Mouse (Mus musculus) olfactory bulb, adult 2 months (tissue): ENCODE measurements at regions not wholly inside any gene's neighbourhood (a gene's known extent, or its start where the extent isn't known, plus 50 kb on each side); places are given as distances from the start of the nearest gene placed in this dataset.

Experiments used
- H3K27ac ChIP-seq: fragments of 200-500 bp; 2 replicates; pipeline ENCODE4 v1.5.1; 2012; ENCODE audit warnings: low read depth, low read length; ENCODE audit not compliant: insufficient read depth
- H3K4me1 ChIP-seq: fragments of 200-500 bp; 2 replicates; pipeline ENCODE4 v1.6.1; 2012; ENCODE audit warnings: low read length; ENCODE audit not compliant: control insufficient read depth, insufficient read depth
- H3K4me3 ChIP-seq: fragments of 200-500 bp; 2 replicates; pipeline ENCODE4 v1.5.1; 2012; ENCODE audit warnings: mild to moderate bottlenecking, low read depth, low read length, moderate library complexity; ENCODE audit not compliant: insufficient read depth
- CTCF ChIP-seq: fragments of 200-500 bp; IDR thresholded peaks from 2 replicates; pipeline ENCODE4 v1.5.1; 2012; ENCODE audit warnings: low read depth, mild to moderate bottlenecking, low read length, moderate library complexity; ENCODE audit not compliant: insufficient read depth
- POLR2A ChIP-seq: fragments of 200-500 bp; IDR thresholded peaks from 2 replicates; pipeline ENCODE4 v1.6.1; 2012; ENCODE audit warnings: mild to moderate bottlenecking, low read depth, low read length, moderate library complexity; ENCODE audit not compliant: insufficient read depth
- WGBS: fragments of 180-500 bp; shearing (Covaris S2); methylation state at CpG from one replicate; pipeline ENCODE4 v1.1.7; 2018; 5-methylcytosine and 5-hydroxymethylcytosine counted together

- Histone ChIP-seq H3K4me3 (no peak overlapping the region), H3K27ac (no peak overlapping the region), H3K4me1 (no peaks in the 10 kb centered on the region)
- 87% methylated on average over 5 of the region's 5 CpGs for WGBS
- no peak for TF ChIP-seq POLR2A
- TF ChIP-seq CTCF, result no peak
Observed at GRCm38 (mm10) chr8:35927408-35927871, 161.8 kb downstream of the Gm19410 start.

- Histone ChIP-seq H3K4me3 (no peak overlapping the region), H3K4me1 (peaks cover 4% of the 10 kb centered on the region), H3K27ac (no peak overlapping the region)
- TF ChIP-seq POLR2A (no peak), CTCF (no peak)
- 73% methylated on average over 4 of the region's 4 CpGs for WGBS
Observed at GRCm38 (mm10) chr8:35930291-35930690, 164.7 kb downstream of the Gm19410 start.

- 41% methylated on average over 13 of the region's 13 CpGs for WGBS
- no peak for TF ChIP-seq POLR2A
- no peak for TF ChIP-seq CTCF
- H3K27ac ChIP-seq, result no peak overlapping the region
Observed at GRCm38 (mm10) chr8:35933186-35934114, 167.9 kb downstream of the Gm19410 start.

GRCm38 (mm10) chr8:35934115-35934607, 168.6 kb downstream of the Gm19410 start:
- H3K27ac ChIP-seq, result no peak overlapping the region
- 56% methylated on average over 7 of the region's 7 CpGs for WGBS
- H3K4me1 ChIP-seq, result peaks cover 4% of the 10 kb centered on the region
- H3K4me3 ChIP-seq, result no peak overlapping the region
- TF ChIP-seq POLR2A, result no peak
- no peak for TF ChIP-seq CTCF

More at GRCm38 (mm10) chr8:35933186-35934114, 167.9 kb downstream of the Gm19410 start:
- peaks cover 4% of the 10 kb centered on the region for H3K4me1 ChIP-seq
- no peak overlapping the region for H3K4me3 ChIP-seq

- H3K4me1 ChIP-seq, result peaks cover 4% of the 10 kb centered on the region
- WGBS, result 63% methylated on average over 1 of the region's 1 CpGs
- H3K27ac ChIP-seq, result no peak overlapping the region
- TF ChIP-seq POLR2A (no peak), CTCF (no peak)
- no peak overlapping the region for H3K4me3 ChIP-seq
Observed at GRCm38 (mm10) chr8:35935034-35935433, 169.4 kb downstream of the Gm19410 start.

- Histone ChIP-seq H3K4me3 (no peak overlapping the region), H3K4me1 (no peaks in the 10 kb centered on the region), H3K27ac (no peak overlapping the region)
- no peak for TF ChIP-seq CTCF
- 91% methylated on average over 9 of the region's 9 CpGs for WGBS
Observed at GRCm38 (mm10) chr8:35939199-35939598, 173.6 kb downstream of the Gm19410 start.

GRCm38 (mm10) chr8:35942515-35942914, 176.9 kb downstream of the Gm19410 start:
- TF ChIP-seq CTCF, result no peak
- TF ChIP-seq POLR2A, result no peak
- no peak overlapping the region for H3K4me3 ChIP-seq
- H3K27ac ChIP-seq, result no peak overlapping the region
- no peaks in the 10 kb centered on the region for H3K4me1 ChIP-seq
- WGBS, result 96% methylated on average over 6 of the region's 6 CpGs

GRCm38 (mm10) chr8:35943686-35944085, 178.1 kb downstream of the Gm19410 start:
- no peak for TF ChIP-seq POLR2A
- no peak for TF ChIP-seq CTCF
- Histone ChIP-seq H3K4me1 (no peaks in the 10 kb centered on the region), H3K27ac (no peak overlapping the region), H3K4me3 (no peak overlapping the region)
- 94% methylated on average over 3 of the region's 3 CpGs for WGBS

GRCm38 (mm10) chr8:35944461-35944860, 178.9 kb downstream of the Gm19410 start:
- TF ChIP-seq CTCF, result no peak
- no peak overlapping the region for H3K4me3 ChIP-seq
- no peaks in the 10 kb centered on the region for H3K4me1 ChIP-seq
- 96% methylated on average over 4 of the region's 4 CpGs for WGBS
- H3K27ac ChIP-seq, result no peak overlapping the region
